Mouse (Mus musculus): Measurements from ENCODE around the gene Tmbim7. TPM values are rescaled to one million over a fixed set of nuclear protein-coding genes. Genes with fewer than 3 reads are reported as not detected.
A peak's percentile ranks its signal among the peaks of the same experiment; 100 is the strongest.

Gene Tmbim7
- polyA plus RNA-seq, 1 experiment from 2014 or later = not detected

GRCm38 (mm10) chr5:3669938-3670554 is 19.1 kb downstream of the Tmbim7 start:
- no peak for ATAC-seq (ENCODE audit: insufficient number of reproducible peaks, low FRiP score, low TSS enrichment, low read depth)
- no peak for DNase-seq (ENCODE audit: low spot score)
- H3K36me3 ChIP-seq (ENCODE audit: control insufficient read depth, insufficient read depth, low read length) = no peaks in the 10 kb centered on the region
- no peaks in the 10 kb centered on the region; the same call in 1 of the 2 replicates for H3K4me1 ChIP-seq (ENCODE audit: control insufficient read depth, insufficient read depth, low read length)
- 97% methylated on average over 6 of the region's 6 CpGs for WGBS
- H3K9ac ChIP-seq (ENCODE audit: low read length) = no peak overlapping the region
- no peaks in the 10 kb centered on the region for H3K27me3 ChIP-seq (ENCODE audit: control insufficient read depth, insufficient read depth, low read length)
- no peak overlapping the region for H3K4me3 ChIP-seq (ENCODE audit: low read depth, low read length)
- H3K9me3 ChIP-seq (ENCODE audit: control insufficient read depth, low read length) = no peaks in the 10 kb centered on the region
- no peak overlapping the region for H3K4me2 ChIP-seq (ENCODE audit: low read depth, severe bottlenecking)
- no peak overlapping the region for H3K27ac ChIP-seq (replicated peaks; ENCODE audit: low read depth, low read length)

GRCm38 (mm10) chr5:3688298-3688697 is 37.3 kb downstream of the Tmbim7 start:
- Histone ChIP-seq H3K9ac (ENCODE audit: low read length) (no peak overlapping the region), H3K4me2 (ENCODE audit: low read depth, severe bottlenecking) (no peak overlapping the region), H3K27me3 (ENCODE audit: control insufficient read depth, insufficient read depth, low read length) (no peaks in the 10 kb centered on the region), H3K36me3 (ENCODE audit: control insufficient read depth, insufficient read depth, low read length) (peaks cover 4% of the 10 kb centered on the region; the same call in 1 of the 2 replicates), H3K4me1 (ENCODE audit: control insufficient read depth, insufficient read depth, low read length) (no peaks in the 10 kb centered on the region), H3K27ac (replicated peaks; ENCODE audit: low read depth, low read length) (no peak overlapping the region), H3K9me3 (ENCODE audit: control insufficient read depth, low read length) (no peaks in the 10 kb centered on the region), H3K4me3 (ENCODE audit: low read depth, low read length) (no peak overlapping the region)
- ATAC-seq (ENCODE audit: insufficient number of reproducible peaks, low FRiP score, low TSS enrichment, low read depth) (no peak), DNase-seq (ENCODE audit: low spot score) (peak; percentile 18)
- 91% methylated on average over 8 of the region's 8 CpGs for WGBS

DNA sequence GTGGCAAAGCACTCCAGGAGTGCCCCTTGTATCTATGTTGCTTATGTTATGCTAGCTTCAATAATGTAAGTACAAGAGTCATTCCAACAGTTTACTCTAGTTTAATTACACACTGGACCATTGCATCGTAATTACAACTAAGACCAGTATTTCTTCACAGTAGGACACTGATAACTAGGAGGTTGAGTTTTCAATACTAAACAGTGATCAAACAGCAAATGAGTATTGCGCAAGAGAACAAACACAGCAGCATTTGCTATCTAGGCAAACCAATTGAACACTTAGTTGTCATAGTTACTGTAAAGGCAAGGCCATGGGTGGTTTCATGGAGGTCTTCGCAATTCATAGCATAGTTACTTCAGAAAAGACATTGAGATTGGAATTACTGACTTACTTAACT is 40.3 kb downstream of the Tmbim7 start:
- Histone ChIP-seq H3K9me3 (ENCODE audit: control insufficient read depth, low read length) (no peaks in the 10 kb centered on the region), H3K4me3 (ENCODE audit: low read depth, low read length) (no peak overlapping the region), H3K4me1 (ENCODE audit: control insufficient read depth, insufficient read depth, low read length) (no peaks in the 10 kb centered on the region), H3K9ac (ENCODE audit: low read length) (no peak overlapping the region), H3K27me3 (ENCODE audit: control insufficient read depth, insufficient read depth, low read length) (no peaks in the 10 kb centered on the region), H3K27ac (replicated peaks; ENCODE audit: low read depth, low read length) (no peak overlapping the region), H3K36me3 (ENCODE audit: control insufficient read depth, insufficient read depth, low read length) (peaks cover 4% of the 10 kb centered on the region; the same call in 1 of the 2 replicates), H3K4me2 (ENCODE audit: low read depth, severe bottlenecking) (no peak overlapping the region)
- 95% methylated on average over 3 of the region's 3 CpGs for WGBS
- ATAC-seq (ENCODE audit: insufficient number of reproducible peaks, low FRiP score, low TSS enrichment, low read depth) = no peak
- DNase-seq (ENCODE audit: low spot score) = peak; percentile 15

DNA sequence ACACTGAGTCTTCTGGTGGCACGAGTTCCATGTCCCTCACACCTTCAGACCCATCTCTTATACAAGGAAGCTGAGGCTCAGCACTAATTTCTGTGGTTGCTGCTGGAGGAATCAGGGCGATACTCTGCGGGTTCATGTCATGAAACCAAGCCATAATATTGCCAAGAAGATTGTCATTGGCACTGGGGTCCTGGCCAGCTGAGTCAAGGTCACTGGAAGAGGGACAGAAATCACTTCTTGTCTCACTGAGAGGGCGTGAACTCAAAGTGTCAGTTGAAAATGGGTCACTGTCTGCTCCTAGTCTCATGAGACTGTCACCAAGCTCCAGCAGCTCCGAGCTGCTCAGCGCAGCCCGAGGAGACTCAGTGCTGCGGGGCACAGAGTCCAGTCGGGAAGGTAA is 42.0 kb downstream of the Tmbim7 start:
- 95% methylated on average over 9 of the region's 9 CpGs for WGBS
- Histone ChIP-seq H3K4me2 (ENCODE audit: low read depth, severe bottlenecking) (no peak overlapping the region), H3K4me1 (ENCODE audit: control insufficient read depth, insufficient read depth, low read length) (no peaks in the 10 kb centered on the region), H3K9me3 (ENCODE audit: control insufficient read depth, low read length) (no peaks in the 10 kb centered on the region), H3K27me3 (ENCODE audit: control insufficient read depth, insufficient read depth, low read length) (no peaks in the 10 kb centered on the region), H3K9ac (ENCODE audit: low read length) (no peak overlapping the region), H3K4me3 (ENCODE audit: low read depth, low read length) (no peak overlapping the region), H3K27ac (replicated peaks; ENCODE audit: low read depth, low read length) (no peak overlapping the region), H3K36me3 (ENCODE audit: control insufficient read depth, insufficient read depth, low read length) (peaks cover 4% of the 10 kb centered on the region; the same call in 1 of the 2 replicates)
- ATAC-seq (ENCODE audit: insufficient number of reproducible peaks, low FRiP score, low TSS enrichment, low read depth) (no peak), DNase-seq (ENCODE audit: low spot score) (no peak)

DNA sequence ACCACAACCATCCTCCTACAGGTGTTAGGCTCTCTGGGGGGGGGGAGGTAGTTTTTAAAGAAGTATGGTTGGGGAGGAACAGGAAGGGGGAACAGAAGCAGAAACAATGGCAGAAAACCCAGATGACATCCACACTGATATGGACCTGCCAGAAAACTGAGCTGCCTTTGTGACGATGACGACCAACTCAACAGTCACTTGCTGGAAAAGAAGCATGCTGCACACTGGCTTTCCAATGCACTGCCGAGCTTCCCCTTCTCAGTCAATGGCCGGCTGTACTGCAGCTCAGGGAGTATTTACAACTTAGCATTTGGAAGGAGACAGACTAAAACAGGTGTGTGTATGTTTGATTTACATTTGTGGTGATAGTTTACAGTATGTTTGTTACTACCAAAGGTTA is 44.2 kb downstream of the Tmbim7 start:
- 88% methylated on average over 4 of the region's 4 CpGs for WGBS
- H3K9me3 ChIP-seq (ENCODE audit: control insufficient read depth, low read length) = no peaks in the 10 kb centered on the region
- H3K27me3 ChIP-seq (ENCODE audit: control insufficient read depth, insufficient read depth, low read length) = no peaks in the 10 kb centered on the region
- no peak overlapping the region for H3K4me2 ChIP-seq (ENCODE audit: low read depth, severe bottlenecking)
- H3K4me3 ChIP-seq (ENCODE audit: low read depth, low read length) = no peak overlapping the region
- H3K4me1 ChIP-seq (ENCODE audit: control insufficient read depth, insufficient read depth, low read length) = no peaks in the 10 kb centered on the region
- no peak overlapping the region for H3K27ac ChIP-seq (replicated peaks; ENCODE audit: low read depth, low read length)
- H3K36me3 ChIP-seq (ENCODE audit: control insufficient read depth, insufficient read depth, low read length) = peaks cover 2% of the 10 kb centered on the region; the same call in 1 of the 2 replicates
- no peak overlapping the region for H3K9ac ChIP-seq (ENCODE audit: low read length)
- ATAC-seq (ENCODE audit: insufficient number of reproducible peaks, low FRiP score, low TSS enrichment, low read depth) (no peak), DNase-seq (ENCODE audit: low spot score) (no peak)

GRCm38 (mm10) chr5:3696031-3696430 is 45.0 kb downstream of the Tmbim7 start:
- 84% methylated on average over 3 of the region's 3 CpGs for WGBS
- H3K27ac ChIP-seq (replicated peaks; ENCODE audit: low read depth, low read length) = no peak overlapping the region
- ATAC-seq (ENCODE audit: insufficient number of reproducible peaks, low FRiP score, low TSS enrichment, low read depth) = no peak
- H3K4me2 ChIP-seq (ENCODE audit: low read depth, severe bottlenecking) = no peak overlapping the region
- H3K9me3 ChIP-seq (ENCODE audit: control insufficient read depth, low read length) = no peaks in the 10 kb centered on the region
- H3K4me1 ChIP-seq (ENCODE audit: control insufficient read depth, insufficient read depth, low read length) = no peaks in the 10 kb centered on the region
- DNase-seq (ENCODE audit: low spot score) = no peak
- H3K4me3 ChIP-seq (ENCODE audit: low read depth, low read length) = no peak overlapping the region
- H3K9ac ChIP-seq (ENCODE audit: low read length) = no peak overlapping the region
- H3K36me3 ChIP-seq (ENCODE audit: control insufficient read depth, insufficient read depth, low read length) = peaks cover 2% of the 10 kb centered on the region; the same call in 1 of the 2 replicates
- H3K27me3 ChIP-seq (ENCODE audit: control insufficient read depth, insufficient read depth, low read length) = no peaks in the 10 kb centered on the region

- Histone ChIP-seq H3K9me3 (ENCODE audit: control insufficient read depth, low read length) (no peaks in the 10 kb centered on the region), H3K4me2 (ENCODE audit: low read depth, severe bottlenecking) (no peak overlapping the region), H3K4me1 (ENCODE audit: control insufficient read depth, insufficient read depth, low read length) (no peaks in the 10 kb centered on the region), H3K27me3 (ENCODE audit: control insufficient read depth, insufficient read depth, low read length) (no peaks in the 10 kb centered on the region), H3K9ac (ENCODE audit: low read length) (no peak overlapping the region), H3K36me3 (ENCODE audit: control insufficient read depth, insufficient read depth, low read length) (peaks cover 2% of the 10 kb centered on the region; the same call in 1 of the 2 replicates), H3K27ac (replicated peaks; ENCODE audit: low read depth, low read length) (no peak overlapping the region), H3K4me3 (ENCODE audit: low read depth, low read length) (no peak overlapping the region)
- 88% methylated on average over 5 of the region's 5 CpGs for WGBS
- DNase-seq (ENCODE audit: low spot score) = no peak
- no peak for ATAC-seq (ENCODE audit: insufficient number of reproducible peaks, low FRiP score, low TSS enrichment, low read depth)
These were observed 49.0 kb downstream of the Tmbim7 start for GRCm38 (mm10) chr5:3700025-3700424.

DNA sequence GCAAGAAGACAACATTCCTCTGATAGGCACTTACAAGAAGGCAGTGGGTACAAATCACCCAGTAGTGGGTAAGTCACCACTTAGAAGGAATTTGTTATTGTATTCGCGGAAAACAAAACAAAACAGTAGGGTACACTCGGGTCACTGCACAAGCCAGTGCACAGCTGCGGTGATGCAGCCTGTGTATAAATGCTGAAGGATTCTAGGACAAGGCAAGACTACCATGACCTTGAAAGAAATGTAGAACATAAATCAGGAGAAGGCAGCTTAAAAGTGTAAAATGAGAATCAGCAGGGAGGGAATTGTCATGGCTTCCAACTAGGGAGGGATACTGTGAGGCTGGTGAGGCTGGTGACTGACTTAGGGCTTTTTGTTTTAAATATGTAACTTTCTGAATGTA is 51.2 kb downstream of the Tmbim7 start:
- WGBS = 94% methylated on average over 4 of the region's 4 CpGs
- DNase-seq (ENCODE audit: low spot score) (no peak), ATAC-seq (ENCODE audit: insufficient number of reproducible peaks, low FRiP score, low TSS enrichment, low read depth) (no peak)
- H3K9ac ChIP-seq (ENCODE audit: low read length) = no peak overlapping the region
- peaks cover 2% of the 10 kb centered on the region; the same call in 1 of the 2 replicates for H3K36me3 ChIP-seq (ENCODE audit: control insufficient read depth, insufficient read depth, low read length)
- no peak overlapping the region for H3K27ac ChIP-seq (replicated peaks; ENCODE audit: low read depth, low read length)
- no peak overlapping the region for H3K4me3 ChIP-seq (ENCODE audit: low read depth, low read length)
- no peaks in the 10 kb centered on the region for H3K9me3 ChIP-seq (ENCODE audit: control insufficient read depth, low read length)
- H3K27me3 ChIP-seq (ENCODE audit: control insufficient read depth, insufficient read depth, low read length) = no peaks in the 10 kb centered on the region
- no peak overlapping the region for H3K4me2 ChIP-seq (ENCODE audit: low read depth, severe bottlenecking)
- no peaks in the 10 kb centered on the region for H3K4me1 ChIP-seq (ENCODE audit: control insufficient read depth, insufficient read depth, low read length)

GRCm38 (mm10) chr5:3715800-3716199 is 64.8 kb downstream of the Tmbim7 start:
- Histone ChIP-seq H3K27me3 (ENCODE audit: control insufficient read depth, insufficient read depth, low read length) (no peaks in the 10 kb centered on the region), H3K9ac (ENCODE audit: low read length) (no peak overlapping the region), H3K4me3 (ENCODE audit: low read depth, low read length) (no peak overlapping the region), H3K4me1 (ENCODE audit: control insufficient read depth, insufficient read depth, low read length) (no peaks in the 10 kb centered on the region), H3K4me2 (ENCODE audit: low read depth, severe bottlenecking) (no peak overlapping the region), H3K27ac (replicated peaks; ENCODE audit: low read depth, low read length) (no peak overlapping the region), H3K9me3 (ENCODE audit: control insufficient read depth, low read length) (no peaks in the 10 kb centered on the region), H3K36me3 (ENCODE audit: control insufficient read depth, insufficient read depth, low read length) (no peaks in the 10 kb centered on the region; the same call in 1 of the 2 replicates)
- 89% methylated on average over 5 of the region's 5 CpGs for WGBS
- no peak for DNase-seq (ENCODE audit: low spot score)
- no peak for ATAC-seq (ENCODE audit: insufficient number of reproducible peaks, low FRiP score, low TSS enrichment, low read depth)

All from limb, embryonic 11.5 days (tissue).